8 mouse cellular contexts compared by ENCODE assay signal in the genomic region with DNA sequence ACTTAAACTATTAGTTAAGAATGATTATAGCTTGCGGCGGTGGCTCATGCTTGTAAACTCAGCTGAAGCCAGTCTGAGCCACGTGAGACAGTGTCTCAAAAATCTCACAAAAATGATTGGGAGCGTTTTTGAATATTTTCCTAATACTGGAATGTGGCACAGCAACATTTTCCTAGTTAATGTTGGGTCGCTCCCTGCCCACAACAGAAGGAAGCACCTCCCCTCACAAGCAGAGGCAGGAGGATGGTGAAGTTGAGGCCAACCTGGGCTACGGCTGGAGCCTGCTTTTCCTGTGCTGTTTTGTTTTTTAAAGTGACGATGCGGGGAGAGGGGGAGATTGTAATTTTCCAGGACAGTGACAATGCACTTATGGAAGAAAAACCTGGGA. TPM values are rescaled to one million over a fixed set of nuclear protein-coding genes. Genes with fewer than 3 reads are reported as not detected.
DNase-seq lines count a peak whose midpoint lies in the region; ATAC-seq and TF ChIP-seq lines count a peak whose summit lies in the region.

No protein-coding gene starts in this region.

- no peaks in the 10 kb centered on the region; the same call in 1 of the 2 replicates for H3K4me1 ChIP-seq in lung, postnatal 0 days (ENCODE audit: insufficient read depth, low read depth, low read length)
- H3K4me1 ChIP-seq in intestine, postnatal 0 days (replicated peaks; ENCODE audit: control insufficient read depth, insufficient read depth, low read length), result no peaks in the 10 kb centered on the region
- 0 out of 2 replicates have a peak, but pooled peaks cover 4% of the 10 kb centered on the region for H3K4me1 ChIP-seq in midbrain, embryonic 14.5 days (ENCODE audit: control insufficient read depth, insufficient read depth, low read length)

- 0 out of 2 replicates have a peak, but pooled peaks cover 5% of the 10 kb centered on the region for H3K36me3 ChIP-seq in lung, postnatal 0 days (ENCODE audit: insufficient read depth, low read length)
- peaks cover 25% of the 10 kb centered on the region for H3K36me3 ChIP-seq in intestine, postnatal 0 days (ENCODE audit: control insufficient read depth, insufficient read depth)
- peaks cover 31% of the 10 kb centered on the region for H3K36me3 ChIP-seq in midbrain, embryonic 14.5 days (ENCODE audit: control insufficient read depth, insufficient read depth, low read length)

- TF ChIP-seq CTCF in lung, postnatal 0 days (IDR thresholded peaks at IDR 0.05), result no peak
- TF ChIP-seq CTCF in intestine, postnatal 0 days (IDR thresholded peaks at IDR 0.05; ENCODE audit: low read depth), result no peak

- peak overlapping the region; percentile 71 for H3K9ac ChIP-seq in lung, postnatal 0 days (replicated peaks; ENCODE audit: low read depth)
- peak overlapping the region; percentile 82 for H3K9ac ChIP-seq in intestine, postnatal 0 days (ENCODE audit: low read depth, low read length)
- H3K9ac ChIP-seq in midbrain, embryonic 14.5 days (replicated peaks; ENCODE audit: low read length), result peak overlapping the region; percentile 87; the same call in 1 of the 2 replicates

- peak overlapping the region; percentile 89 for H3K27ac ChIP-seq in lung, postnatal 0 days (ENCODE audit: low read length)
- peak overlapping the region; percentile 93 for H3K27ac ChIP-seq in intestine, postnatal 0 days (ENCODE audit: low read depth, low read length)
- peak overlapping the region; percentile 26; the same call in 1 of the 2 replicates for H3K27ac ChIP-seq in midbrain, embryonic 14.5 days (replicated peaks; ENCODE audit: low read depth, low read length)

- no peak for TF ChIP-seq EP300 in lung, postnatal 0 days (IDR thresholded peaks at IDR 0.05)

- 1% methylated on average over 8 of the region's 8 CpGs for WGBS in lung, postnatal 0 days
- WGBS in intestine, postnatal 0 days, result 1% methylated on average over 8 of the region's 8 CpGs
- WGBS in midbrain, embryonic 14.5 days, result 5% methylated on average over 8 of the region's 8 CpGs

- no peaks in the 10 kb centered on the region for H3K9me3 ChIP-seq in lung, postnatal 0 days (ENCODE audit: low read length)
- no peaks in the 10 kb centered on the region for H3K9me3 ChIP-seq in intestine, postnatal 0 days (ENCODE audit: control insufficient read depth)
- H3K9me3 ChIP-seq in midbrain, embryonic 14.5 days (ENCODE audit: control insufficient read depth, low read length), result no peaks in the 10 kb centered on the region

- DNase-seq in lung, postnatal 0 days (ENCODE audit: low spot score), result peak; percentile 50
- no peak for DNase-seq in lung, adult 18-20 months
- DNase-seq in midbrain, embryonic 14.5 days, result no peak
- no peak for DNase-seq in spleen, postnatal 4 days (ENCODE audit: low spot score in 2 of 2)
- no peak for DNase-seq in frontal cortex, postnatal 36 days (ENCODE audit: low spot score in 2 of 2)

- H3K4me2 ChIP-seq in lung, postnatal 0 days (replicated peaks; ENCODE audit: low read depth, low read length), result peak overlapping the region; percentile 64
- H3K4me2 ChIP-seq in intestine, postnatal 0 days (replicated peaks; ENCODE audit: low read depth), result peak overlapping the region; percentile 77
- H3K4me2 ChIP-seq in midbrain, embryonic 14.5 days (ENCODE audit: low read length), result peak overlapping the region; percentile 70

- ATAC-seq in lung, postnatal 0 days, result 0 out of 2 replicates have a peak, but pooled peaks have one; percentile 4
- peak; percentile 18; the same call in 1 of the 2 replicates for ATAC-seq in erythroblast, adult 5-6 weeks (replicated peaks; ENCODE audit: low FRiP score, poor library complexity, severe bottlenecking)
- no peak for ATAC-seq in intestine, postnatal 0 days
- ATAC-seq in midbrain, embryonic 14.5 days (ENCODE audit: low FRiP score, low TSS enrichment), result no peak
- ATAC-seq in frontal cortex, adult (ENCODE audit: low TSS enrichment), result no peak

- no peaks in the 10 kb centered on the region for H3K27me3 ChIP-seq in lung, postnatal 0 days (replicated peaks; ENCODE audit: insufficient read depth, low read length)
- no peaks in the 10 kb centered on the region for H3K27me3 ChIP-seq in intestine, postnatal 0 days (replicated peaks; ENCODE audit: control insufficient read depth, insufficient read depth, low read length)
- H3K27me3 ChIP-seq in midbrain, embryonic 14.5 days (ENCODE audit: control insufficient read depth, insufficient read depth, low read length), result no peaks in the 10 kb centered on the region

- H3K4me3 ChIP-seq in lung, postnatal 0 days (ENCODE audit: low read depth, low read length), result peak overlapping the region; percentile 65
- peak overlapping the region; percentile 66 for H3K4me3 ChIP-seq in intestine, postnatal 0 days (ENCODE audit: low read depth, low read length)
- H3K4me3 ChIP-seq in midbrain, embryonic 14.5 days (replicated peaks; ENCODE audit: low read depth, low read length), result peak overlapping the region; percentile 57

RNA-seq across cellular contexts. Expression of gene Eci1, which starts 0.7 kb away (rescaled TPM):
- polyA plus RNA-seq in lung, postnatal 0 days (2015; fragmentation: Nextera tagmentation; extraction: Ambion mirVana), result 81.7 and 92.6 TPM in 2 replicates
- total RNA-seq in erythroblast, adult 5-6 weeks (2015; ENCODE audit: low replicate concordance), result 2.7 and 5.4 TPM in 2 replicates
- 4.3 and 15.3 TPM in 2 replicates for total RNA-seq in erythroblast, adult 5-6 weeks (2017; ENCODE audit: low replicate concordance)
- polyA plus RNA-seq in intestine, postnatal 0 days (2015; fragmentation: Nextera tagmentation; extraction: Ambion mirVana), result 96.4 and 106 TPM in 2 replicates
- polyA plus RNA-seq in midbrain, embryonic 14.5 days (2014; fragmentation: Nextera tagmentation; extraction: Ambion mirVana), result 26.9 and 27.7 TPM in 2 replicates

RNA-seq across cellular contexts. Expression of gene Rnps1, which starts 12.8 kb away (rescaled TPM):
- 99.6 and 109 TPM in 2 replicates for polyA plus RNA-seq in lung, postnatal 0 days (2015; fragmentation: Nextera tagmentation; extraction: Ambion mirVana)
- total RNA-seq in erythroblast, adult 5-6 weeks (2015; ENCODE audit: low replicate concordance), result 38.7 and 42.8 TPM in 2 replicates
- total RNA-seq in erythroblast, adult 5-6 weeks (2017; ENCODE audit: low replicate concordance), result 43.6 and 43.7 TPM in 2 replicates
- polyA plus RNA-seq in intestine, postnatal 0 days (2015; fragmentation: Nextera tagmentation; extraction: Ambion mirVana), result 111 and 114 TPM in 2 replicates
- 331 and 345 TPM in 2 replicates for polyA plus RNA-seq in midbrain, embryonic 14.5 days (2014; fragmentation: Nextera tagmentation; extraction: Ambion mirVana)

RNA-seq across cellular contexts. Expression of gene Dnase1l2, which starts 15.7 kb away (rescaled TPM):
- polyA plus RNA-seq in lung, postnatal 0 days (2015; fragmentation: Nextera tagmentation; extraction: Ambion mirVana), result 1.1 and 1.4 TPM in 2 replicates
- total RNA-seq in erythroblast, adult 5-6 weeks (2015; ENCODE audit: low replicate concordance), result 2.1 TPM in 1 of 2 replicates, not detected in the other
- total RNA-seq in erythroblast, adult 5-6 weeks (2017; ENCODE audit: low replicate concordance), result 0.85 and 5.6 TPM in 2 replicates
- 0.73 and 0.80 TPM in 2 replicates for polyA plus RNA-seq in intestine, postnatal 0 days (2015; fragmentation: Nextera tagmentation; extraction: Ambion mirVana)
- polyA plus RNA-seq in midbrain, embryonic 14.5 days (2014; fragmentation: Nextera tagmentation; extraction: Ambion mirVana), result 4.2 and 6.1 TPM in 2 replicates

RNA-seq across cellular contexts. Expression of gene E4f1, which starts 42.9 kb away (rescaled TPM):
- 15.7 and 17.5 TPM in 2 replicates for polyA plus RNA-seq in lung, postnatal 0 days (2015; fragmentation: Nextera tagmentation; extraction: Ambion mirVana)
- 15.0 and 20.9 TPM in 2 replicates for total RNA-seq in erythroblast, adult 5-6 weeks (2015; ENCODE audit: low replicate concordance)
- 13.4 and 14.1 TPM in 2 replicates for total RNA-seq in erythroblast, adult 5-6 weeks (2017; ENCODE audit: low replicate concordance)
- 5.0 and 5.2 TPM in 2 replicates for polyA plus RNA-seq in intestine, postnatal 0 days (2015; fragmentation: Nextera tagmentation; extraction: Ambion mirVana)
- 22.7 and 22.8 TPM in 2 replicates for polyA plus RNA-seq in midbrain, embryonic 14.5 days (2014; fragmentation: Nextera tagmentation; extraction: Ambion mirVana)

RNA-seq across cellular contexts. Expression of gene Pgp, which starts 43.0 kb away (rescaled TPM):
- 40.4 and 42.5 TPM in 2 replicates for polyA plus RNA-seq in lung, postnatal 0 days (2015; fragmentation: Nextera tagmentation; extraction: Ambion mirVana)
- 14.2 and 20.2 TPM in 2 replicates for total RNA-seq in erythroblast, adult 5-6 weeks (2015; ENCODE audit: low replicate concordance)
- 6.1 and 8.1 TPM in 2 replicates for total RNA-seq in erythroblast, adult 5-6 weeks (2017; ENCODE audit: low replicate concordance)
- polyA plus RNA-seq in intestine, postnatal 0 days (2015; fragmentation: Nextera tagmentation; extraction: Ambion mirVana), result 64.5 and 69.4 TPM in 2 replicates
- polyA plus RNA-seq in midbrain, embryonic 14.5 days (2014; fragmentation: Nextera tagmentation; extraction: Ambion mirVana), result 60.5 and 62.7 TPM in 2 replicates

Comparison
In these comparisons a context has a peak if more than half of its experiments do, and no peak if none do; other contexts are left out.
1. ATAC-seq: peak in lung, postnatal 0 days (single experiment) and erythroblast, adult 5-6 weeks (single experiment); none in intestine, postnatal 0 days (single experiment), midbrain, embryonic 14.5 days (single experiment) and frontal cortex, adult (single experiment).
2. H3K27ac ChIP-seq: peak in every context shown above with its lines; median percentile 93 in intestine, postnatal 0 days; 89 in lung, postnatal 0 days; 26 in midbrain, embryonic 14.5 days.
3. Peak in every context shown above with its lines, with median percentiles within 50 percentile points of each other: H3K4me2 ChIP-seq, H3K4me3 ChIP-seq and H3K9ac ChIP-seq.